Mouse (Mus musculus): Measurements from ENCODE around the gene Asap3. TPM values are rescaled to one million over a fixed set of nuclear protein-coding genes. Genes with fewer than 3 reads are reported as not detected.
A peak's percentile ranks its signal among the peaks of the same experiment; 100 is the strongest.

Asap3 gene
- 6.5 and 8.1 TPM in 2 replicates for polyA plus RNA-seq (2015; fragmentation: Nextera tagmentation; extraction: Ambion mirVana)

DNA sequence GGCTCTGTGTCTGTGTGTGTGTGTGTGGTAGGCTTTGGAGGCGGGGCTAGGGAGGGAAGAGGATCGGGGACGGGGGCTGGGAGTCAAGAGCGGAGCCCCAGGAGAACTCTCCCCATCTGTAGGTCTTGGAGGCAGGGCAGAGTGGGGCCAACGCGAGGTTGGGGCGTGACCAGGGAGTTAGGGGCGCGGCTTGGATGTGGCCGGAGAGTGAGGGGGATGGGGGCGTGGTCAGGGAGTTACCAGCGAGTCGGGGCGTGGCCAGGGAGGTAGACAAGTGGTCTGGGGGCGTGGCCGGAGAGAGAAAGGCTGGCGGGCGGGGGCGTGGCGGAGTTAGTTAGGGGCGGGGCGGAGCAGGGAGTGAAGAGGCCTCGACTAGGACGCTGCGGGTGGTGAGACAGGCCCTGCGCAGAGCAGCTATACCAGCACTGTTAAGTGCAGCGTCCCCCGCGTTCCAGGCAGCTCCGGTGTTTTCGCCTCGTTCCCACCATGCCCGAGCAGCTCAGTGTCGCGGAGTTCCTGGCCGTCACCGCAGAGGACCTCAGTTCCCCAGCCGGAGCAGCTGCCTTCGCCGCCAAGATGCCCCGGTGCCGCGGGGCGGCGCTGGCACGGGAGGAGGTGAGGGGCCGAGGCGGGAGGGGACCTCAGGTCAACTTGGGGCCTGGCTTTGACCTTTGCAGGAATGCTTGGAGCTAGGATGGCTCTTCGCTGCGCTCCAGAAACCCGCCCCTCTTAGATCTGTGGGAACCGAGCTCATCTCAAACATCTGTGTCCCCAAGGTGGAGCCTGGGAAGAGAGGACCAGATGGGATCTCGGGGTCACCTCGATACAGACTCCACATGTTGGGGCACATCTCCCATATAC lies at the start of gene Asap3:
TSS of gene Asap3 (plus strand) at position 333 of the 861 bp plus-strand sequence.
- Histone ChIP-seq H3K4me1 (peaks cover 22% of the 10 kb centered on the region), H3K9ac (peak within 1 kb of the TSS; percentile 80), H3K9me3 (no peaks in the 10 kb centered on the region), H3K4me3 (peak within 1 kb of the TSS; percentile 68), H3K27ac (peak within 1 kb of the TSS; percentile 73), H3K36me3 (no peaks in the 10 kb centered on the region), H3K27me3 (peaks cover 3% of the 10 kb centered on the region; the same call in 1 of the 2 replicates), H3K4me2 (peak within 1 kb of the TSS; percentile 99)
- under 1% methylated on average over 54 of the region's 54 CpGs for WGBS
- ATAC-seq (ENCODE audit: borderline replicate concordance, extremely low read depth, low FRiP score, low TSS enrichment): peak; percentile 93

DNA sequence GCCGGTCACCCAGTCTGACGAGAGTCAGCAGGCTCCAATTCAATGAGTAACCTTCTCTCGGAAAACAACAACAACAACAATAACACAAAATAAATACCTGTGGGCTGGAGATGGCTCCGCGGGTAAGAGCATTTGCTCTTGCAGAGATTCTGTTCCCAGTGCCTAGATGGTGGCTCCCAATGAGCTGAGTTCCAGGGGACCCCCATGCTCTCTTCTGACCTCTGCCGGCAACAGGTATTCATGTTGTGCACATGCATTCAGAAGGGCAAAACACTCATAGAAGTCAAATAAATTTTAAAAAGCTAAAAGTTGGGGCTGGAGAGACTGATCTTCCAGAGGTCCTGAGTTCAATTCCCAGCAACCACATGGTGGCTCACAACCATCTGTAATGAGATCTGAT lies 47.7 kb upstream of the Asap3 start:
- no peak overlapping the region for H3K9ac ChIP-seq
- WGBS: 81% methylated on average over 6 of the region's 6 CpGs
- no peaks in the 10 kb centered on the region for H3K4me1 ChIP-seq
- no peaks in the 10 kb centered on the region for H3K27me3 ChIP-seq
- no peaks in the 10 kb centered on the region for H3K36me3 ChIP-seq
- H3K4me2 ChIP-seq: no peak overlapping the region
- no peaks in the 10 kb centered on the region for H3K9me3 ChIP-seq
- H3K27ac ChIP-seq: no peak overlapping the region
- no peak for ATAC-seq (ENCODE audit: borderline replicate concordance, extremely low read depth, low FRiP score, low TSS enrichment)
- H3K4me3 ChIP-seq: no peak overlapping the region

DNA sequence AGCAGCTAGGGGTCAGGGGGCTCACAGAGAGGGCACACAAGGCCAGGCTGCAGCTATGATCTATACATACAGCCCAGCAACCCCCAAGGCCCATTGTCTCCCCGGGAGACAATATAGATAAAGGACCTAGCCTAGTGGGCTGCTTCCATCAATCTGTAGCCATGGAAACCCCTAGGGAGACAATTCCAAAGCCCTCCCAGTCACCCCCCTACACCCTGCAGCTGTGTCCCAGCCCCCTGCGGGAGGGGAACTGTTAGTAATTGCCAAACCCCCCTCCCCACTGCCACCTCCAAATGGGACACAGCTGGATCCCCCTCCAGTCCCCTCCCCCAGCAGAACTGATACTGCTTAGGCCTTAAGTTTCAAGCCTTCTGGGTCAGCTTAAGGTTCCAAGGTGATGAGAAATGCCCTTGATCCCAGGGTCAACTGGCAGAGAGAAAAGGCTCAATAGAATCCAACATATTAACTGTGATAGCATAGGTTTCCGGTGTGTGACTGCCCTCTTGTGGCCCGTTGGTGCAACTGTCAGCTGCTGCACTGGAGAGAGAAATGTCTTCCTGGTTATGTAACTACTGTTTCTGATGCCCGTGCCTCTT lies 46.3 kb upstream of the Asap3 start:
- Histone ChIP-seq H3K4me1 (peaks cover 3% of the 10 kb centered on the region; the same call in 1 of the 2 replicates), H3K9me3 (no peaks in the 10 kb centered on the region), H3K9ac (no peak overlapping the region), H3K27me3 (no peaks in the 10 kb centered on the region), H3K4me2 (no peak overlapping the region), H3K36me3 (no peaks in the 10 kb centered on the region), H3K4me3 (no peak overlapping the region), H3K27ac (no peak overlapping the region)
- ATAC-seq (ENCODE audit: borderline replicate concordance, extremely low read depth, low FRiP score, low TSS enrichment): peak; percentile 28; the same call in 1 of the 2 replicates
- 13% methylated on average over 5 of the region's 5 CpGs for WGBS

DNA sequence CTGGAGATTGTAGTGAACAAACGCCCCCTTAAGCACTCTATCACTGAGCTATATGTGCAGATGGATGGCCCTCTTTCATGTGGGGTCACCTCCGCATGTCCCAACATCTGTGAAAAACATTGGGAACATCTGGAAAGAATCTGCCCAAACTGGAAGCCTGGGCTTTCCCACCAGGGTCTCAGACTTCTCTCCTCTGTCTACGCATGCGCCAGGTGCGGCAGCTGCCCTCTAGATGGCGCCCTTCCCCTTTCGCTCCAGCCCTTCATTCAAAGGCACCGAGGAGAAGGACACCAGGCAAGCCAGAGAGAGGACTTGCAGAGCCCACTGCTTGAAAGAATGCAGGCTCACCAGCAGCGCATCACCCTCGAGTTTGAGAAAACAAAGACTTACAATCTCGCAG lies 42.7 kb upstream of the Asap3 start:
- Histone ChIP-seq H3K4me1 (peaks cover 3% of the 10 kb centered on the region; the same call in 1 of the 2 replicates), H3K4me3 (no peak overlapping the region), H3K27me3 (no peaks in the 10 kb centered on the region), H3K36me3 (no peaks in the 10 kb centered on the region), H3K9ac (no peak overlapping the region), H3K9me3 (no peaks in the 10 kb centered on the region), H3K4me2 (peak overlapping the region; percentile 30; the same call in 1 of the 2 replicates), H3K27ac (no peak overlapping the region)
- ATAC-seq (ENCODE audit: borderline replicate concordance, extremely low read depth, low FRiP score, low TSS enrichment): peak; percentile 65; the same call in 1 of the 2 replicates
- WGBS: 1% methylated on average over 11 of the region's 11 CpGs

DNA sequence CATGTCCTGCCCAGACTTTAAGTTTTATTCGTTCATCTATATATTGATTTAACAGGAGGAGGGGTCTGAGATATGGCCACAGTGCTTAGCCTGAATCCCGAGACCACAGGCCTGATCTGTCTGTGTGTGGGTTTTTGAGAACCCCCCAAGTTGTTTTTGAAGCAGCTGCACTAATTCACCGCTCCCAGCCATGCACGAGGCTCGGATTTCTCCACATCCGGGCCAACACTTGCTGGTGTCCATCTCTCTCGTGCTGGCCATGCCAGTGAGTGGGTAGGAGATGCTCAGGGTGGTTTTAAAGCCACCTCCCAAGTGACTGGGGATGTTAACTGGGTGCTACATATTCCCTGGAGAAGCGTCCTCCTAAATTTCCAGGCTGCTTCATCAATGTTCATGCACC lies 41.2 kb upstream of the Asap3 start:
- H3K27ac ChIP-seq: no peak overlapping the region
- H3K4me1 ChIP-seq: peaks cover 3% of the 10 kb centered on the region; the same call in 1 of the 2 replicates
- H3K9ac ChIP-seq: no peak overlapping the region
- H3K36me3 ChIP-seq: no peaks in the 10 kb centered on the region
- no peak for ATAC-seq (ENCODE audit: borderline replicate concordance, extremely low read depth, low FRiP score, low TSS enrichment)
- no peaks in the 10 kb centered on the region for H3K9me3 ChIP-seq
- H3K27me3 ChIP-seq: no peaks in the 10 kb centered on the region
- no peak overlapping the region for H3K4me2 ChIP-seq
- H3K4me3 ChIP-seq: no peak overlapping the region
- 75% methylated on average over 8 of the region's 8 CpGs for WGBS

DNA sequence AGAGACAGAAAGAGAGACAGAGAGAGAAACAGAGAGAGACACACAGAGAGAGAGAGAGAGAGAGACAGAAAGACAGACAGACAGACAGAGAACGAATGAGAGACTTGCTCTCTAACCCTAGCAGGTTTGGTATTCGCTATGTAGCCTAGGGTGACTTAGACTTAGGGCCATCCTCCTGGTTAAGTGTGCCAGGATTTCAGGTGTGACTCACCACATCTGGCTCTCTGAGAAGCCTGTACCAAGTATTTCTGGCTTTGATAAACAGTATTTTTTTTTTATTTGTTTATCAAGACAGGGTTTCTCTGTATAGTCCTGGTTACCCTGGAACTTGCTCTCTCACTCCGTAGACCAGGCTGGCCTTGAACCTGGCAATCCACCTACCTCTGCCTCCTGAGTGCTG lies 38.5 kb upstream of the Asap3 start:
- H3K4me2 ChIP-seq: no peak overlapping the region
- no peaks in the 10 kb centered on the region for H3K27me3 ChIP-seq
- no peaks in the 10 kb centered on the region for H3K36me3 ChIP-seq
- no peak overlapping the region for H3K9ac ChIP-seq
- no peak overlapping the region for H3K27ac ChIP-seq
- no peak for ATAC-seq (ENCODE audit: borderline replicate concordance, extremely low read depth, low FRiP score, low TSS enrichment)
- H3K9me3 ChIP-seq: no peaks in the 10 kb centered on the region
- 72% methylated on average over 3 of the region's 3 CpGs for WGBS
- no peak overlapping the region for H3K4me3 ChIP-seq
- peaks cover 7% of the 10 kb centered on the region for H3K4me1 ChIP-seq

DNA sequence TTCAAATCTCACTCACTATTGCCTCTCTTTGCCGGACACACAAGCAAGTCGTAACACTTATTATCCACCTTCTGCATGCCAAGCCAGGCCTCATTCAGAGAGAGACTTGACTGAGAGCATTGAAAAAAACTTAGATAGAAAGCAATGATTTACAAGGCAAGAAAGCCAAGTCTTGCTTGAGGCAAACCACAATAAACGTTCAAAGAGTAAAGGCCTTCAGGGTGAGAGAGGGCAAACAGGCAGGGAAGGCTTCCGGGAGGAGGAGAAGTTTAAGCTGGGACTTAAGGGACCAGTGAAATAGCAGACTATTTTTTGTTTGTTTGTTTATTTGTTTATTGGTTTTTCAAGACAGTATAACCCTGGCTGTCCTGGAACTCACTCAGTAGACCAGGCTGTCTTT lies 35.8 kb upstream of the Asap3 start:
- Histone ChIP-seq H3K27me3 (no peaks in the 10 kb centered on the region), H3K4me2 (no peak overlapping the region), H3K27ac (no peak overlapping the region), H3K36me3 (no peaks in the 10 kb centered on the region), H3K4me3 (no peak overlapping the region), H3K9me3 (no peaks in the 10 kb centered on the region), H3K4me1 (peaks cover 31% of the 10 kb centered on the region), H3K9ac (no peak overlapping the region)
- WGBS: 77% methylated on average over 4 of the region's 4 CpGs
- ATAC-seq (ENCODE audit: borderline replicate concordance, extremely low read depth, low FRiP score, low TSS enrichment): no peak

DNA sequence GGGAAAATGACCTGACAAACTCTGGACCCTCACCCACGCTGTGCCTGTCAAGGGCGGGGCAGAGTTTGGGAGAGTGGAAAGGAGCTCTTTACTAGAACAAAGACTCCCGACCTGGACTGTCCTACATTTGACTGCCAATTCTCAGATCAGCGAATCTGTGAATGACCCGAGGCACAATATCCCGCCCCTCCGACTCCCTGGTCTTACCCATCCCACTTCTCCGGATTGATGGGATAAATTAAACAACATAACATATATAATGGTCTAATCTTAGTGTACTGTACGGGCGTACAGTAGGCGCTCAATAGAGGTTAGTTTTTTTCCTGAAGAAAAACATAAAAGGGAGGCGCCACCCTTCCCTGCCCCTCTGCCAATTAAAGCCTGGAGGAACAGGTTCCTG lies 34.7 kb upstream of the Asap3 start:
- Histone ChIP-seq H3K4me3 (peak overlapping the region; percentile 62), H3K9me3 (no peaks in the 10 kb centered on the region), H3K9ac (peak overlapping the region; percentile 59), H3K36me3 (no peaks in the 10 kb centered on the region), H3K27ac (no peak overlapping the region), H3K4me2 (peak overlapping the region; percentile 89), H3K27me3 (no peaks in the 10 kb centered on the region), H3K4me1 (peaks cover 40% of the 10 kb centered on the region)
- 25% methylated on average over 12 of the region's 12 CpGs for whole genome bisulfite sequencing
- no peak for ATAC-seq (ENCODE audit: borderline replicate concordance, extremely low read depth, low FRiP score, low TSS enrichment)

DNA sequence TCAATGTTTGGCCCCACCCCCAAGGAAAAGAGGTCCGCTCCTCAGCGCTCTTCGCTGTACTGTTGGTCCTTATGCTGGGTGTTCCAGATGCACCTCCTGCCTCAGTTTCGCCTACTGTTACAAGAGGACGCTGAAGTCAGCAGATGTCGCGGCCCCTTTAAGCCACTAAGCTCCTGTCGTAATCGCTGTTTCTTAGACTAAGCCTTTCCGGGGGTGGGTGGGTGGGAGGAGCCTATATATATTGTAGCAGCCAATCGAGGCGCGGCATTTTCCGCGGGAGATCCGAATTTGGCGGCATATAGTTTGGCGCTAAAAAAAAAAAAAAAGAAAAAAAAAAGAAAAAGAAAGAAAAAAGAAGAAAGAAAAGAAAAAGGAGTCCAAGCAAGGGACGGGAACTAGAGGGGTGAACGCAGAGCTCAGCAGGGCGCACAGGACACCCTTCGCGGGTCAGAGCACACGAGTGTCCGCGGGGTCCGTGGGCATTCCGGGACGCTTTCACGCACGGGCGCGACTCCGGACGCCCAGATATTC lies 34.1 kb upstream of the Asap3 start, which contains the start of gene E2f2:
TSS of gene E2f2 (plus strand) at position 384 of the 531 bp plus-strand sequence.
- peak within 1 kb of the TSS; percentile 83 for H3K27ac ChIP-seq
- WGBS: 1% methylated on average over 35 of the region's 35 CpGs
- peak within 1 kb of the TSS; percentile 62 for H3K9ac ChIP-seq
- no peaks in the 10 kb centered on the region for H3K9me3 ChIP-seq
- peak; percentile 55; the same call in 1 of the 2 replicates for ATAC-seq (ENCODE audit: borderline replicate concordance, extremely low read depth, low FRiP score, low TSS enrichment)
- H3K36me3 ChIP-seq: no peaks in the 10 kb centered on the region
- peak within 1 kb of the TSS; percentile 62 for H3K4me3 ChIP-seq
- peaks cover 46% of the 10 kb centered on the region for H3K4me1 ChIP-seq
- H3K4me2 ChIP-seq: peak within 1 kb of the TSS; percentile 89
- no peaks in the 10 kb centered on the region for H3K27me3 ChIP-seq

DNA sequence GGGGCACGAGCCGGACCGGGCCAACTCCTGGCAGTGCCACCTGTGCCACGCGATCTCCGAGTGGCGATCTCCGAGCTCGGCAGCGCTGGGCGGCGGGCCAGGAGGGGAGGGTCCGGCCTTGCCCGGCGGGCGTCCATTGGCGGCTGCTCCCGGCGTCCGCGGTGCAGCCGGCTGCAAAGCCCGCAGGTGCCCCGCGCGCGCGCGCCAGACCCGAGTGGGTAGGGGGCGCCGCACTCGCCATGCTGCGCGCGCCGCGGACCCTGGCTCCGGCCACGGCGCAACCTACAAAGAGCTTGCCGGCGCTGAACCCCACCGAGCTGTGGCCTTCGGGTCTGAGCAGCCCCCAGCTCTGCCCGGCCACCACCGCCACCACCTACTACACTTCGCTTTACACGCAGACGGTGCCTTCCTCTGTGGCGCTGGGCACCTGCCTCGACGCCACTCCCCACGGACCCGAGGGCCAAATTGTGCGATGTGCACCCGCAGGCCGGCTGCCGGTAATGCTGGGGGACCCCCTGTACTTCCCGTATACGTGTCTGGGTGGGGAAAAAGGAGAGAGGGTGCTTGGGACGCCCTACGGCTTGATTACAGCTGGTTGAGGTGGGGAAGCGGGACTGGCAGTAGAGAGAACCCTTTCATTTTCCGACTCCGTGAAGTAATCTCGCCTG lies 33.5 kb upstream of the Asap3 start:
- under 1% methylated on average over 57 of the region's 67 CpGs for WGBS
- no peaks in the 10 kb centered on the region for H3K36me3 ChIP-seq
- ATAC-seq (ENCODE audit: borderline replicate concordance, extremely low read depth, low FRiP score, low TSS enrichment): peak; percentile 35; the same call in 1 of the 2 replicates
- H3K4me3 ChIP-seq: peak overlapping the region; percentile 62
- peak overlapping the region; percentile 83 for H3K27ac ChIP-seq
- peak overlapping the region; percentile 62 for H3K9ac ChIP-seq
- H3K9me3 ChIP-seq: no peaks in the 10 kb centered on the region
- H3K4me2 ChIP-seq: peak overlapping the region; percentile 89
- H3K27me3 ChIP-seq: no peaks in the 10 kb centered on the region
- peaks cover 52% of the 10 kb centered on the region for H3K4me1 ChIP-seq

DNA sequence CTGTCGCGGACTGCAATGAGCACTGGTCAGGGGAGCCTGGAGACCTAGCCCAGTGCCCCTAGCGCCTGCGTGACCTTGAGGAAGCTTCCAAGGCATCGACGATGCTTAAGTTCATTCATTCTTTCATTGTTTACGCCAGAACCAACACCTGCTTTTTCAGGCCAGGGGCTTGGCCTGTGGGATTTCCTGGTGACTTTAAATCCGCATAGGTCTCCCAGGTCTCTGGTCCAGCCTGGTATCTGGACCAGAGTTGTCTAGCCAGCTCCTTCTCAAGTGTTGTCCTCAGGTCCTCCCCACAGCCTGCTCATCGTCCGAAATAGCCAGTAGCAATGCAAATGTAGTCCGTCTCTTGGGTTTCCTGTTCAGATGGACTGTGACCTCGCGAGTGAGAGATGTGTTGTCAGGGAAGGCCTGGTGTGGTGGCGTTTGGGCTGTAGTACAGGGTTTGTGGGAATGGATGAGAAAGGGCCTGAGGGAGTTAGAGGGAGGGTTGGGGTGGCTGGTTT lies 32.9 kb upstream of the Asap3 start:
- no peaks in the 10 kb centered on the region for H3K9me3 ChIP-seq
- peaks cover 58% of the 10 kb centered on the region for H3K4me1 ChIP-seq
- H3K4me3 ChIP-seq: peak overlapping the region; percentile 62
- ATAC-seq (ENCODE audit: borderline replicate concordance, extremely low read depth, low FRiP score, low TSS enrichment): no peak
- H3K4me2 ChIP-seq: peak overlapping the region; percentile 89
- H3K27me3 ChIP-seq: no peaks in the 10 kb centered on the region
- no peaks in the 10 kb centered on the region for H3K36me3 ChIP-seq
- peak overlapping the region; percentile 83 for H3K27ac ChIP-seq
- peak overlapping the region; percentile 62 for H3K9ac ChIP-seq
- WGBS: 5% methylated on average over 14 of the region's 14 CpGs

Measured in lung, embryonic 15.5 days (tissue).